Mouse (Mus musculus): ENCODE data around the gene Fndc3b. TPM values are rescaled to one million over a fixed set of nuclear protein-coding genes. Genes with fewer than 3 reads are reported as not detected.

The Fndc3b gene
- polyA plus RNA-seq, 1 experiment: 0.04 TPM

DNA sequence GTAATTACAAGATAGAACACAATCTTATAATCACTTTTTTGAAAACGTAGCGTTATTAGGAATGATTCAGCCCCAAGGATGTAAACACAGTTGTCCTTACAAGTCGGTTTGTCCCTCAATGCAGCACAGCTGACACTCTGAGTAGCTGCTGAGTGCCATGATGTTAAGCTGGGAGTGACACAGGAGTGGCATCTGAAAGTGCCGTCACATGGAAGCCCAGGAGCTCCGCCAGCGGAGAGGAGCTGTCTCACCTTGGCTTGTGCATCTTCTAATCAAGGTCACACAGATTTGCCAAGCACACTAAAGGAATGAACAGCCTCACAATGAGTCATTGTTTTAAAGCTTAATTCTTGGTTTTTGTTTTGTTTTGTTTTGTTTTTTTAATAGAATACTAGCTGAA is 68.7 kb downstream of the Fndc3b start:
- Histone ChIP-seq H3K4me3 (replicated peaks) (no peak overlapping the region), H3K27me3 (ENCODE audit: control insufficient read depth) (no peaks in the 10 kb centered on the region), H3K9me3 (ENCODE audit: control insufficient read depth, low read length) (no peaks in the 10 kb centered on the region), H3K4me1 (ENCODE audit: control insufficient read depth) (no peaks in the 10 kb centered on the region), H3K36me3 (ENCODE audit: control insufficient read depth) (peaks cover 4% of the 10 kb centered on the region; the same call in 1 of the 2 replicates)
- no peak for TF ChIP-seq GATA1 (IDR thresholded peaks at IDR 0.05; ENCODE audit: low read length)
- TF ChIP-seq TAL1 (IDR thresholded peaks at IDR 0.05; ENCODE audit: low read length): no peak

DNA sequence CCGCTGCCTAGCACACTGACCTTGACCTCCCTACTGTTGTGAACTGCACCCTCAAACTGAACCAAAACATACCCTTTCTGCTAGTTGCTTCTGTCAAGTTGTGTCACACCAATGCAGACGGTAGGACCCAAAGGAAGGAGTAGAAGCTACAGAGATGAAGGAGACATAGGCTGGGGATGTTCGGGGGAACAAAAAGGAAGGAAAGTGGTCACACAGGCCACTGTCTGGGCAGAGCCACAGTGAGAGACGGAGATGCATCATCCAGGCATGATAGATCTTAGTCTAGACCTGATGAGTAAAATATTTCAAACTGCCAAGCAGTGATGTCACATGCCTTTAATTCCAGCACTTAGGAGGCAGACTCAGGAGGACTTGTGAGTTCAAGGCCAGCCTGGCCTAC is 71.4 kb downstream of the Fndc3b start:
- Histone ChIP-seq H3K36me3 (ENCODE audit: control insufficient read depth) (peaks cover 4% of the 10 kb centered on the region; the same call in 1 of the 2 replicates), H3K9me3 (ENCODE audit: control insufficient read depth, low read length) (no peaks in the 10 kb centered on the region), H3K4me3 (replicated peaks) (no peak overlapping the region), H3K4me1 (ENCODE audit: control insufficient read depth) (no peaks in the 10 kb centered on the region), H3K27me3 (ENCODE audit: control insufficient read depth) (no peaks in the 10 kb centered on the region)
- TF ChIP-seq TAL1 (IDR thresholded peaks at IDR 0.05; ENCODE audit: low read length) (no peak), GATA1 (IDR thresholded peaks at IDR 0.05; ENCODE audit: low read length) (no peak)

DNA sequence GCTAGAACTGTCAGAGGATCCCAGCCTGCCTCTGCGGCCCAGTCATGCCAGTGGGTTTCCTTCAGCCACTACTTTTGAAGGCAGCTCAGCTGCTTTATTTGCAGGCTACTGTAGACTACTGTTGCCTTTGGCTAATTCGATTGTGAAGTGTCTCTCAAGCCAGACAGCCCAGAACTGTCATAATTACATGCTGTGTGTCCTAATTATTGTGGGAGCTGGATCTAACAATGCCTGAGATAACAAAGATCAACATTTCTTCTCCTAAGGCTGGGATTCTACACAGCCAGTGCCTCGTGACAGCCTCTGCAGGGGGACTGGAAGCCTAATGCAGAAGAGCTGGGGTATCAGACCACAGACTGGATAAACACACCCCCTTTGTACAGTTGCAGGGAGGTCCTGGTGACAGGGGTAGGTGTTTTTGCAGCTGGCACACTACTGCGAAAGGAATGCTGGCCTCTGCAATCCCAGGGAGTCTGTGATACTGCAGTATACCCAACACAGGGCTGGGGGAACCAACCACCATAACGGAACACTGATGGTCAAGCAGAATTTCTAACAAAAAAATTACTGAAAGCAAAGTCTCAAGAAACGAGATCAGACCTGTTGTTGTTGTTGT is 74.0 kb downstream of the Fndc3b start:
- H3K36me3 ChIP-seq (ENCODE audit: control insufficient read depth): peaks cover 4% of the 10 kb centered on the region; the same call in 1 of the 2 replicates
- no peak overlapping the region for H3K4me3 ChIP-seq (replicated peaks)
- H3K27me3 ChIP-seq (ENCODE audit: control insufficient read depth): no peaks in the 10 kb centered on the region
- TF ChIP-seq GATA1 (IDR thresholded peaks at IDR 0.05; ENCODE audit: low read length): no peak
- TF ChIP-seq TAL1 (IDR thresholded peaks at IDR 0.05; ENCODE audit: low read length): no peak
- no peaks in the 10 kb centered on the region for H3K9me3 ChIP-seq (ENCODE audit: control insufficient read depth, low read length)
- H3K4me1 ChIP-seq (ENCODE audit: control insufficient read depth): peaks cover 10% of the 10 kb centered on the region

DNA sequence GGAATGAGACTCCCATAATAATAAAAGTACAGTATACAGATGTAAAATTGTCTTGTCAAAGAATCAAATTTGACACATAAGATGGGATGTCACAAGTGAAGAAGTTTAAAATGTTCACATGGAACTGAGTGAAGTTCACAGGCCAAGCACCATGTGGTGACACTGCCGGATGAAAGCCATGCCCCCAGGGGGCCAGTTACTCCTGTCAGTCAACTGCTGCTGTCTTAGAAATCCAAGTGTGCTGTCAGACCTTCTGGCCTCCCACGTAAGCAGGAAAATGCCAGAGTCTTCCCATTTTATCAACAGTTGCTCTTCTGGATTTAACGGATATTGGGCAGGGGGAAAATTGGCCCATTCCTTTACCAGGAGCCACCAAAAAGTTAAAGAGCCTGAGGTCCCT is 75.3 kb downstream of the Fndc3b start:
- H3K27me3 ChIP-seq (ENCODE audit: control insufficient read depth): no peaks in the 10 kb centered on the region
- TF ChIP-seq TAL1 (IDR thresholded peaks at IDR 0.05; ENCODE audit: low read length) (no peak), GATA1 (IDR thresholded peaks at IDR 0.05; ENCODE audit: low read length) (no peak)
- H3K9me3 ChIP-seq (ENCODE audit: control insufficient read depth, low read length): no peaks in the 10 kb centered on the region
- H3K4me1 ChIP-seq (ENCODE audit: control insufficient read depth): peaks cover 10% of the 10 kb centered on the region
- H3K36me3 ChIP-seq (ENCODE audit: control insufficient read depth): no peaks in the 10 kb centered on the region; the same call in 1 of the 2 replicates
- no peak overlapping the region for H3K4me3 ChIP-seq (replicated peaks)

DNA sequence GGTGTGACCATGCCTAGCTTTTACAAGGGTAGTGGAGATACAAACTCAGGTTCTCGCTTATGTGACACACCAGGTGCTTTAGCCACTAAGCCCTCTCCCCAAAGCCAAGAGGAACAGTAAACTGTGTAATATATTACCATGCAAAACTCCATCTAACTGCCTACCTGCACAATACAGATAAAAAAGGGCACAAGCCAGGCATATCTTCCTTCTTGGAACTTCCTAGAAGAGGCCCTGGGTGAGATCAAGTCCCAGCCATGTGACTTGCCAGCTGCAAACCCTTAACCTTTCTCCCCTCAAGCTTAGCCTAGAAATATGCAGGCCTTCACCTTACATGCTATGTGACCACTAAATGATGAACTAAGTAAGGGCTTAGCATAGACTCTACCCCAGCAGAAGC is 78.2 kb downstream of the Fndc3b start:
- H3K36me3 ChIP-seq (ENCODE audit: control insufficient read depth): no peaks in the 10 kb centered on the region
- H3K27me3 ChIP-seq (ENCODE audit: control insufficient read depth): no peaks in the 10 kb centered on the region
- H3K9me3 ChIP-seq (ENCODE audit: control insufficient read depth, low read length): no peaks in the 10 kb centered on the region
- peaks cover 10% of the 10 kb centered on the region for H3K4me1 ChIP-seq (ENCODE audit: control insufficient read depth)
- H3K4me3 ChIP-seq (replicated peaks): no peak overlapping the region
- no peak for TF ChIP-seq GATA1 (IDR thresholded peaks at IDR 0.05; ENCODE audit: low read length)
- no peak for TF ChIP-seq TAL1 (IDR thresholded peaks at IDR 0.05; ENCODE audit: low read length)

DNA sequence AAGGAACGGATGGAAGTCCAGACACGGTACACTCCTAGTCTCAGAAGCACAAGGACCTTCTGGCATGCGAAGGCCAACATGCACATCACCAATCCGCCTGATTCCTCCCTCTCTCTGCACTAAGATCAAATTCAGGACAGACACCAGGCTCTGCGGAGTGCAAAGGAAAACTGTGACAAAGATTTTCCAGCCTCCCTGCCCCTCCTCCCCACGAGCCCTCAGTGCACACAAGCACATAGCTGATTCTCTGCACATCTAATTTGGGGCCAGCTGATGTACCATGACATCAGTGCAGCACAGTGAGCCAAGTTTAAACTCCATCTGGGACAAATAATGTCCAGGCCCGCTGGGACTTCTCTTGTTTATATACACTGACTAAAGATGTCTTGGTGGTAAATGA is 80.0 kb downstream of the Fndc3b start:
- no peaks in the 10 kb centered on the region for H3K9me3 ChIP-seq (ENCODE audit: control insufficient read depth, low read length)
- H3K4me1 ChIP-seq (ENCODE audit: control insufficient read depth): peaks cover 10% of the 10 kb centered on the region
- H3K27me3 ChIP-seq (ENCODE audit: control insufficient read depth): no peaks in the 10 kb centered on the region
- no peak overlapping the region for H3K4me3 ChIP-seq (replicated peaks)
- H3K36me3 ChIP-seq (ENCODE audit: control insufficient read depth): no peaks in the 10 kb centered on the region
- no peak for TF ChIP-seq TAL1 (IDR thresholded peaks at IDR 0.05; ENCODE audit: low read length)

DNA sequence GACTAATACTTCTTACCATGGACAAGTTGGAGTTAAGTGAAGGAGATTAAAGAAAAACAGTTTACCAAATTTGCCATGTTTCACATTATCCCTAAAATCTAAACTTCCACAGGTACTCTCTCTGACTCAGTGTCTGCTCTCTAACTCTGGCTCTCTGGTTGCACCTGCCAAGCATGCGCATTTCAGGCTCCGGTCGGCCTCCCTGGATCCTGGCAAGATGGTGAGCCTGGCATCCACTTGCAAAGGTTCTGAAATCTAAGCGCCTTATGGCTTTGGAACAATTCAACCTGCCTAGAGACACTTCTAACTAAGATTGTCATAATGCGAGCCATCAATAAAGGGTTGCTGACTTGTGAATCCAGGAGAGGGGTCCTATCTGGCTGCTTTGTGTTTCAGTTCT is 81.4 kb downstream of the Fndc3b start:
- peaks cover 10% of the 10 kb centered on the region for H3K4me1 ChIP-seq (ENCODE audit: control insufficient read depth)
- TF ChIP-seq TAL1 (IDR thresholded peaks at IDR 0.05; ENCODE audit: low read length) (no peak), GATA1 (IDR thresholded peaks at IDR 0.05; ENCODE audit: low read length) (no peak)
- no peak overlapping the region for H3K4me3 ChIP-seq (replicated peaks)
- no peaks in the 10 kb centered on the region for H3K27me3 ChIP-seq (ENCODE audit: control insufficient read depth)
- H3K36me3 ChIP-seq (ENCODE audit: control insufficient read depth): no peaks in the 10 kb centered on the region
- H3K9me3 ChIP-seq (ENCODE audit: control insufficient read depth, low read length): no peaks in the 10 kb centered on the region

DNA sequence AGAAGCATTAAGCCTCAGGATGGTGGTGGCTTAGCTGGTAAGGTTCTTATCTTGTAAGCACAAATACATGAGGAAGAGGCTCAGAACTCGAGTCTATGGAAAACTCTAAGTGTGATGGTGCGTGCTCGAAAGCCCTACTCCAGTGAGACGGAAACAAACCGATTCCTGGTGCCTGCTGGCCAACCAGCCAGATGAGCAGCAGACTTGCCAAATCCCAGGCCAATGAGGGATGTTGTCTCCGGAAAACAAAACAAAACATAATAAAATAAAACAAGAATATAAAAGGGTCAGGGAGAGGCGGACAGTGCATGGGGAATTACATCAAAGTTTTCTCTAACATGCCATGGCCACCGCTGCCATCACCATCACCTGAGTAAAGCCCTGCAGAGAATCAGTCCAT is 84.8 kb downstream of the Fndc3b start:
- H3K27me3 ChIP-seq (ENCODE audit: control insufficient read depth): no peaks in the 10 kb centered on the region
- H3K36me3 ChIP-seq (ENCODE audit: control insufficient read depth): no peaks in the 10 kb centered on the region
- no peaks in the 10 kb centered on the region for H3K4me1 ChIP-seq (ENCODE audit: control insufficient read depth)
- TF ChIP-seq TAL1 (IDR thresholded peaks at IDR 0.05; ENCODE audit: low read length): no peak
- TF ChIP-seq GATA1 (IDR thresholded peaks at IDR 0.05; ENCODE audit: low read length): no peak
- no peaks in the 10 kb centered on the region for H3K9me3 ChIP-seq (ENCODE audit: control insufficient read depth, low read length)
- no peak overlapping the region for H3K4me3 ChIP-seq (replicated peaks)

DNA sequence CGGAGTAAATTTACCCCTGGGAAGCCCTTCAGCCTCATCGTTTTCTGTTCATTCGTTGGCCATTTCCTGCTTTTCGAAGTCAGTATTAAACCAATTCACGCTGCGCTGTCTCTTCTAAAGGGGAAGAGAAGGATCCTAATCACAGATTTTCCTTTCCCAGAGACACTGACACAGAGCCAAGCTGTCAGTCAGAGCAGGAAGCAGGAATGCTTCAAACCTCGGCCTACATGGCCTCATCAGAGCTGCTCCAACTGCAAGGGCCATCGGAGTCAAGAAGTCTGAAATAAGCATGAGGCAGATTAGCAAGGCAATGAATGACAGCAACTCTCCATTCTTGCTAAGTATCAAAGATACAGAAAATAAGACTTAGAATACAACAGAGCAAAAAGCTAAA is 85.5 kb downstream of the Fndc3b start:
- no peak for TF ChIP-seq TAL1 (IDR thresholded peaks at IDR 0.05; ENCODE audit: low read length)
- TF ChIP-seq GATA1 (IDR thresholded peaks at IDR 0.05; ENCODE audit: low read length): no peak
- H3K9me3 ChIP-seq (ENCODE audit: control insufficient read depth, low read length): no peaks in the 10 kb centered on the region
- no peaks in the 10 kb centered on the region for H3K27me3 ChIP-seq (ENCODE audit: control insufficient read depth)
- H3K4me1 ChIP-seq (ENCODE audit: control insufficient read depth): no peaks in the 10 kb centered on the region
- H3K4me3 ChIP-seq (replicated peaks): no peak overlapping the region
- no peaks in the 10 kb centered on the region for H3K36me3 ChIP-seq (ENCODE audit: control insufficient read depth)
